Mouse (Mus musculus) MEL (cell line): ENCODE measurements at regions not wholly inside any gene's neighbourhood (a gene's known extent, or its start where the extent isn't known, plus 50 kb on each side); places are given as distances from the start of the nearest gene placed in this dataset.

ENCODE experiments used
- CTCF ChIP-seq, 3 experiments: IDR thresholded peaks in 2 of 3; conservative IDR thresholded peaks in 1 of 3; 2 replicates each; pipeline ENCODE4 v1.5.1; 2011 to 2012; ENCODE audit warnings: low read length in 3 of 3, low read depth in 2 of 3, mild to moderate bottlenecking in 2 of 3, improper control_type of control experiment in 1 of 3, inconsistent platforms in 1 of 3, mixed read lengths in 1 of 3, moderate library complexity in 1 of 3; ENCODE audit not compliant: control insufficient read depth in 1 of 3, insufficient read depth in 1 of 3, poor library complexity in 1 of 3, severe bottlenecking in 1 of 3
- EP300 ChIP-seq, 2 experiments: IDR thresholded peaks; 2 replicates each; pipeline ENCODE4 v1.6.1; 2011; ENCODE audit warnings: improper control_type of control experiment in 2 of 2, low read length in 2 of 2, low read depth in 1 of 2, mild to moderate bottlenecking in 1 of 2
- ETS1 ChIP-seq: IDR thresholded peaks from 2 replicates; pipeline ENCODE4 v1.6.1; 2012; ENCODE audit warnings: low read depth, mild to moderate bottlenecking, inconsistent platforms, low read length, improper control_type of control experiment, moderate library complexity
- GATA1 ChIP-seq: IDR thresholded peaks from 2 replicates; pipeline ENCODE4 v1.6.1; 2011; ENCODE audit warnings: low read depth, low read length, improper control_type of control experiment
- HCFC1 ChIP-seq: IDR thresholded peaks from 2 replicates; pipeline ENCODE4 v1.6.1; 2012; ENCODE audit warnings: low read depth, mild to moderate bottlenecking, inconsistent platforms, low read length, improper control_type of control experiment, moderate library complexity
- MYC ChIP-seq: IDR thresholded peaks from 2 replicates; pipeline ENCODE4 v1.6.1; 2011; ENCODE audit warnings: low read depth, mild to moderate bottlenecking, low read length, improper control_type of control experiment, moderate library complexity
- NRF1 ChIP-seq: IDR thresholded peaks from 2 replicates; pipeline ENCODE4 v1.6.1; 2014; ENCODE audit warnings: low read depth, mild to moderate bottlenecking, inconsistent platforms, low read length, improper control_type of control experiment, moderate library complexity; ENCODE audit not compliant: poor library complexity, insufficient read depth, severe bottlenecking
- POLR2A ChIP-seq, 2 experiments: IDR thresholded peaks; 2 replicates each; pipeline ENCODE4 v1.6.1; 2011 to 2012; ENCODE audit warnings: low read length in 2 of 2, mild to moderate bottlenecking in 2 of 2, control low read depth in 1 of 2, improper control_type of control experiment in 1 of 2, low read depth in 1 of 2, moderate library complexity in 1 of 2; ENCODE audit not compliant: control insufficient read depth in 1 of 2, insufficient read depth in 1 of 2, poor library complexity in 1 of 2
- TAL1 ChIP-seq: IDR thresholded peaks from 2 replicates; pipeline ENCODE4 v1.6.1; 2012; ENCODE audit warnings: mild to moderate bottlenecking, inconsistent platforms, low read length, moderate library complexity, mixed read lengths
- UBTF ChIP-seq: IDR thresholded peaks from 2 replicates; pipeline ENCODE4 v1.6.1; 2012; ENCODE audit warnings: low read depth, mild to moderate bottlenecking, inconsistent platforms, low read length, improper control_type of control experiment, moderate library complexity, borderline replicate concordance; ENCODE audit not compliant: insufficient read depth
- USF1 ChIP-seq: IDR thresholded peaks from 2 replicates; pipeline ENCODE4 v1.6.1; 2014; ENCODE audit warnings: low read depth, mild to moderate bottlenecking, inconsistent platforms, low read length, improper control_type of control experiment, moderate library complexity
- ZMIZ1 ChIP-seq: IDR thresholded peaks from 2 replicates; pipeline ENCODE4 v1.6.1; 2012; ENCODE audit warnings: low read depth, mild to moderate bottlenecking, inconsistent platforms, low read length, improper control_type of control experiment, moderate library complexity

- no peak for TF ChIP-seq POLR2A (IDR thresholded peaks at IDR 0.05; ENCODE audit: control insufficient read depth in 1 of 2, insufficient read depth in 1 of 2, low read depth in 1 of 2, low read length in 2 of 2, poor library complexity in 1 of 2)
- no peak for TF ChIP-seq GATA1
- no peak for TF ChIP-seq NRF1
- TF ChIP-seq ZMIZ1 = no peak
- no peak for TF ChIP-seq USF1
- no peak for TF ChIP-seq ETS1
- TF ChIP-seq UBTF = no peak
- TF ChIP-seq CTCF (IDR thresholded peaks at IDR 0.05 in 2 of 3, conservative IDR thresholded peaks at IDR 0.05 in 1 of 3; ENCODE audit: control insufficient read depth in 1 of 3, insufficient read depth in 1 of 3, low read depth in 2 of 3, low read length in 3 of 3, poor library complexity in 1 of 3, severe bottlenecking in 1 of 3) = no peak
- no peak for TF ChIP-seq TAL1
- no peak for TF ChIP-seq EP300 (IDR thresholded peaks at IDR 0.05; ENCODE audit: low read depth in 1 of 2, low read length in 2 of 2)
- TF ChIP-seq MYC = no peak
- no peak for TF ChIP-seq HCFC1
These were observed 227.0 kb downstream of the Sox11 start for GRCm38 (mm10) chr12:27115392-27115791.
